Mouse (Mus musculus): ENCODE data around the gene Prdx3. TPM values are rescaled to one million over a fixed set of nuclear protein-coding genes. Genes with fewer than 3 reads are reported as not detected.

Prdx3 gene
- polyA plus RNA-seq, 1 experiment from 2014 or later = 81.2 TPM

GRCm38 (mm10) chr19:60845731-60846130 lies 28.6 kb downstream of the Prdx3 start:
- Histone ChIP-seq H3K27ac (no peak overlapping the region), H3K9me3 (replicated peaks) (no peaks in the 10 kb centered on the region), H3K27me3 (no peaks in the 10 kb centered on the region), H3K4me3 (no peak overlapping the region), H3K4me2 (no peak overlapping the region), H3K4me1 (no peaks in the 10 kb centered on the region), H3K36me3 (ENCODE audit: poor library complexity, severe bottlenecking) (peaks cover 38% of the 10 kb centered on the region), H3K9ac (no peak overlapping the region)
- ATAC-seq = no peak

- Histone ChIP-seq H3K9me3 (replicated peaks) (no peaks in the 10 kb centered on the region), H3K36me3 (ENCODE audit: poor library complexity, severe bottlenecking) (peaks cover 46% of the 10 kb centered on the region), H3K9ac (no peak overlapping the region), H3K27ac (no peak overlapping the region), H3K4me2 (no peak overlapping the region), H3K27me3 (no peaks in the 10 kb centered on the region), H3K4me1 (no peaks in the 10 kb centered on the region), H3K4me3 (no peak overlapping the region)
- ATAC-seq = no peak
These were observed 31.0 kb downstream of the Prdx3 start for GRCm38 (mm10) chr19:60843324-60843723.

- Histone ChIP-seq H3K4me2 (no peak overlapping the region), H3K9me3 (replicated peaks) (no peaks in the 10 kb centered on the region), H3K9ac (no peak overlapping the region), H3K27ac (no peak overlapping the region), H3K4me3 (no peak overlapping the region), H3K27me3 (no peaks in the 10 kb centered on the region), H3K36me3 (ENCODE audit: poor library complexity, severe bottlenecking) (peaks cover 79% of the 10 kb centered on the region), H3K4me1 (no peaks in the 10 kb centered on the region)
- ATAC-seq = peak; percentile 58
- 76% methylated on average over 1 of the region's 1 CpGs for WGBS
These were observed 36.6 kb downstream of the Prdx3 start for GRCm38 (mm10) chr19:60837747-60838146.

GRCm38 (mm10) chr19:60818677-60819076 lies 55.7 kb downstream of the Prdx3 start:
- Histone ChIP-seq H3K4me1 (no peaks in the 10 kb centered on the region), H3K9me3 (replicated peaks) (no peaks in the 10 kb centered on the region), H3K4me2 (no peak overlapping the region), H3K9ac (no peak overlapping the region), H3K4me3 (no peak overlapping the region), H3K27me3 (no peaks in the 10 kb centered on the region), H3K27ac (no peak overlapping the region), H3K36me3 (ENCODE audit: poor library complexity, severe bottlenecking) (peaks cover 58% of the 10 kb centered on the region)
- WGBS = 95% methylated on average over 6 of the region's 6 CpGs
- ATAC-seq = no peak

Other genes starting within 250 kb of the Prdx3 start
- gene Nanos1, start 118.6 kb downstream of the Prdx3 start, polyA plus RNA-seq (2015; fragmentation: Nextera tagmentation; extraction: Ambion mirVana) = 7.5 and 8.0 TPM in 2 replicates
- gene Eif3a, start 83.9 kb downstream of the Prdx3 start, polyA plus RNA-seq (2015; fragmentation: Nextera tagmentation; extraction: Ambion mirVana) = 125 and 135 TPM in 2 replicates
- 35.9 and 36.2 TPM in 2 replicates for gene Fam45a, start 63.0 kb downstream of the Prdx3 start, polyA plus RNA-seq (2015; fragmentation: Nextera tagmentation; extraction: Ambion mirVana)
- 10.5 and 11.1 TPM in 2 replicates for gene Sfxn4, start 13.1 kb downstream of the Prdx3 start, polyA plus RNA-seq (2015; fragmentation: Nextera tagmentation; extraction: Ambion mirVana)
- gene Grk5, start 15.2 kb upstream of the Prdx3 start, polyA plus RNA-seq (2015; fragmentation: Nextera tagmentation; extraction: Ambion mirVana) = 1.8 and 2.3 TPM in 2 replicates